Comparison of ENCODE assay signal across 19 mouse cellular contexts in genomic region chr7:115946559-115946958, GRCm38 (mm10).
"Had no signal": no experiment of that assay in that cellular context is flagged by ENCODE, and none has a peak within 500 bp of the region (broad histone marks: within the 10 kb centered on the region; RNA-seq: fewer than 3 reads in every experiment).

No protein-coding gene starts in this region.

- H3K27ac ChIP-seq: limb, embryonic 12.5 days; liver, embryonic 13.5 days; lung, embryonic 15.5 days; macrophage; midbrain, embryonic 13.5 days; neural tube, embryonic 12.5 days; stomach, embryonic 15.5 days had no signal

- ATAC-seq: liver, postnatal 0 days; midbrain, embryonic 13.5 days had no signal

- H3K4me1 ChIP-seq: neural tube, embryonic 12.5 days; stomach, embryonic 15.5 days had no signal

- H3K27me3 ChIP-seq: limb, embryonic 12.5 days; liver, embryonic 13.5 days; lung, embryonic 15.5 days; midbrain, embryonic 13.5 days; neural tube, embryonic 12.5 days; stomach, embryonic 15.5 days had no signal

- H3K4me2 ChIP-seq: limb, embryonic 12.5 days; liver, embryonic 13.5 days; lung, embryonic 15.5 days; midbrain, embryonic 13.5 days; neural tube, embryonic 12.5 days; stomach, embryonic 15.5 days had no signal

- H3K9ac ChIP-seq: limb, embryonic 12.5 days; liver, embryonic 13.5 days; liver, postnatal 0 days; lung, embryonic 15.5 days; midbrain, embryonic 13.5 days; neural tube, embryonic 12.5 days; stomach, embryonic 15.5 days had no signal

- H3K36me3 ChIP-seq: liver, embryonic 13.5 days; lung, embryonic 15.5 days; midbrain, embryonic 13.5 days; stomach, embryonic 15.5 days had no signal

- H3K9me3 ChIP-seq: limb, embryonic 12.5 days; lung, embryonic 15.5 days; midbrain, embryonic 13.5 days; neural tube, embryonic 12.5 days; stomach, embryonic 15.5 days had no signal

- DNase-seq: kidney, adult 9 months; kidney, postnatal 14 days; layer of hippocampus, postnatal 36 days; liver; liver, embryonic 13.5 days; liver, postnatal 0 days; lung, postnatal 14 days; retina, postnatal 1 day; right cerebral cortex, postnatal 4 days; spleen, adult 18-20 months; thymus, adult 2 months; thymus, postnatal 25 days had no signal

- H3K4me3 ChIP-seq: limb, embryonic 12.5 days; liver, embryonic 13.5 days; lung, embryonic 15.5 days; midbrain, embryonic 13.5 days; myocyte; neural tube, embryonic 12.5 days; stomach, embryonic 15.5 days had no signal
